Mouse (Mus musculus): ENCODE measurements around the gene Lrp5. TPM values are rescaled to one million over a fixed set of nuclear protein-coding genes. Genes with fewer than 3 reads are reported as not detected.
"Not testable (repeated sequence)": the region's sequence is repeated elsewhere in the genome, so short reads cannot be mapped to it uniquely, and the experiment has no call there.

Gene Lrp5
- polyA plus RNA-seq, 1 experiment from 2014 or later = 5.2 TPM

DNA sequence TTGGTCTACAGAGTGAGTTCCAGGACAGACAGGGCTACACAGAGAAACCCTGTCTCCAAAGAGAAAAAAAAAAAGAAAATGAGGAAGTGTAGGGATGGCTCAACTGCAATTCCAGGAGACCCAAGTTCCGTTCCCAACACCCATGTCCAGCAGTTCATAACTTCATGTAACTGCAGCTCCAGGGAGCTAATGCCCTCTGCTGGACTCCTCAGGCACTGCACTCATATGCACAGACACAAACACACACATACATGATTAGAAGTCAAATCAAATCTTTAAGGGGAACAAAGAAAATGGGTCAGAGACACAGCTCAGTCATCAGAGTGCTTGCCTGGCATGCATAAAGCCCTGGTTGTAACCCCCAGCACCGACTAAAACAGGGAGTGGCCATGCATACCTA, 13.2 kb downstream of the Lrp5 start:
- Histone ChIP-seq H3K27me3 (ENCODE audit: control insufficient read depth, insufficient read depth, low read length) (no peaks in the 10 kb centered on the region), H3K36me3 (ENCODE audit: control insufficient read depth, insufficient read depth, low read length) (no peaks in the 10 kb centered on the region), H3K4me1 (replicated peaks; ENCODE audit: control insufficient read depth, insufficient read depth, low read length) (no peaks in the 10 kb centered on the region), H3K9ac (ENCODE audit: low read length) (no peak overlapping the region), H3K27ac (ENCODE audit: low read depth, low read length) (no peak overlapping the region), H3K9me3 (ENCODE audit: control insufficient read depth, low read length) (no peaks in the 10 kb centered on the region), H3K4me3 (ENCODE audit: low read depth, low read length) (no peak overlapping the region), H3K4me2 (ENCODE audit: low read depth, low read length, severe bottlenecking) (no peak overlapping the region)
- ATAC-seq (replicated peaks; ENCODE audit: low FRiP score) (no peak), DNase-seq (ENCODE audit: low spot score) (no peak)
- WGBS = 100% methylated on average over 2 of the region's 2 CpGs

DNA sequence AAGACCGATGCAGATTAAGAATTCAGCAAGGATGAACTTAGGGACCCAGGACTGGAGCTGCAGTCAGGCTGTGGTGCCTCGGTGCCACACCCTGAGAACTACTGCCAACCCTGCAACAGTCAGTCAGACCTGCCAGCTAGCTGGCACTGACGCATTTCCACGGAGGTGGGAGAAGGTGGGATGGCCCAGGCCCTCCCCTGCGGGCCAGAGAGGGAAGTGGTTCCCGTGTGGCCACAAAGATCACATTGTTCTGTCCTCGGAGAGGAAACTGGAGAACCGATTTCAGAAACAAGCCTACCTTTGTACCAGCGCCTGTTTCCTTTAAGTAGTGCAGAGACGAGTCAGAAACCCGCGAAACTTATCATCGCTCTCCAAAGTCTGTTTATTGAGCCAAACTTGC, 17.3 kb downstream of the Lrp5 start:
- ATAC-seq (replicated peaks; ENCODE audit: low FRiP score) (no peak), DNase-seq (ENCODE audit: low spot score) (no peak)
- H3K9ac ChIP-seq (ENCODE audit: low read length) = no peak overlapping the region
- no peak overlapping the region for H3K4me2 ChIP-seq (ENCODE audit: low read depth, low read length, severe bottlenecking)
- no peaks in the 10 kb centered on the region for H3K36me3 ChIP-seq (ENCODE audit: control insufficient read depth, insufficient read depth, low read length)
- H3K4me3 ChIP-seq (ENCODE audit: low read depth, low read length) = no peak overlapping the region
- H3K4me1 ChIP-seq (replicated peaks; ENCODE audit: control insufficient read depth, insufficient read depth, low read length) = no peaks in the 10 kb centered on the region
- 60% methylated on average over 13 of the region's 13 CpGs for WGBS
- H3K9me3 ChIP-seq (ENCODE audit: control insufficient read depth, low read length) = no peaks in the 10 kb centered on the region
- H3K27ac ChIP-seq (ENCODE audit: low read depth, low read length) = no peak overlapping the region
- H3K27me3 ChIP-seq (ENCODE audit: control insufficient read depth, insufficient read depth, low read length) = no peaks in the 10 kb centered on the region

DNA sequence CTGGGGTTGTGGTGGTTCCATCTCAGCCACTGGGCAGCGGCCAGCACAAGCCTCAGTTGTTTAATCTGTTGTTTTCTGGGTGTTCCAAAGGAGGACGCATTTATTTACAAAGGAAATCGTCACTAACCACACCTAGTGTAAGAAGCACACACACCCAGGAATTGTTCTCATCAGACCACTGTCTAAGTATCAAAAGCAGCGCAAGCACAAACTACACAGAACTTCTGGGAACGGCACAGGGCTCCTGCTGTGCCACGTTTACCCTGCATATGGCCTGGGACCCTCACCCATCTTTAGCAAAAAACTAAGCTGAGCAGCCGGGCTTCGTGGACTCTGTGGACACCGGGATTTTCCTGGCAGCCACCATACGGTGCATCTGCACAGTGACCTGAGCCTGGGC, 17.8 kb downstream of the Lrp5 start:
- Histone ChIP-seq H3K9ac (ENCODE audit: low read length) (no peak overlapping the region), H3K36me3 (ENCODE audit: control insufficient read depth, insufficient read depth, low read length) (no peaks in the 10 kb centered on the region), H3K4me3 (ENCODE audit: low read depth, low read length) (no peak overlapping the region), H3K9me3 (ENCODE audit: control insufficient read depth, low read length) (no peaks in the 10 kb centered on the region), H3K27me3 (ENCODE audit: control insufficient read depth, insufficient read depth, low read length) (no peaks in the 10 kb centered on the region), H3K4me1 (replicated peaks; ENCODE audit: control insufficient read depth, insufficient read depth, low read length) (no peaks in the 10 kb centered on the region), H3K4me2 (ENCODE audit: low read depth, low read length, severe bottlenecking) (no peak overlapping the region), H3K27ac (ENCODE audit: low read depth, low read length) (no peak overlapping the region)
- no peak for DNase-seq (ENCODE audit: low spot score)
- 87% methylated on average over 10 of the region's 10 CpGs for WGBS
- ATAC-seq (replicated peaks; ENCODE audit: low FRiP score) = no peak

DNA sequence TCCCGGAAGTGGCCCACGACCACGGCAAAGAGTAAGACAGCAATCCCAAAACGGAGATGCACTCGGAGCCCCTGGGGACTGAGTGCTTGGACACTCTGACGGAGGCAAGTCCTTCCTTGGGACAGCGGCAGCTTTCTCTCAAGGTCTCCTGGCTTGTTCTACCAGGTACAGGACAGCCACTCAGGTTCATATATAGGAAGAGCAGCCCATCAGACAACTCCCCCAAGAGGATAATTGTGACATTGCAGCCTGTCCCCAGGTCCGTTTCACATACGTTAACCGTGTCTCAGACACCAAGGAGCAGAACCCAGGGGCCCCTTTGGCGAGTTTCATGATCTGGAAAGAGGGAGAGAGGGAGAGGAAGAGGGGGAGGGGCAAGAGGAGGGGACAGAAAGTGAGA, 18.4 kb downstream of the Lrp5 start:
- no peak overlapping the region for H3K27ac ChIP-seq (ENCODE audit: low read depth, low read length)
- no peak overlapping the region for H3K4me3 ChIP-seq (ENCODE audit: low read depth, low read length)
- H3K4me1 ChIP-seq (replicated peaks; ENCODE audit: control insufficient read depth, insufficient read depth, low read length) = no peaks in the 10 kb centered on the region
- no peak overlapping the region for H3K9ac ChIP-seq (ENCODE audit: low read length)
- no peaks in the 10 kb centered on the region for H3K27me3 ChIP-seq (ENCODE audit: control insufficient read depth, insufficient read depth, low read length)
- WGBS = 83% methylated on average over 11 of the region's 11 CpGs
- H3K9me3 ChIP-seq (ENCODE audit: control insufficient read depth, low read length) = no peaks in the 10 kb centered on the region
- H3K36me3 ChIP-seq (ENCODE audit: control insufficient read depth, insufficient read depth, low read length) = no peaks in the 10 kb centered on the region
- no peak overlapping the region for H3K4me2 ChIP-seq (ENCODE audit: low read depth, low read length, severe bottlenecking)
- ATAC-seq (replicated peaks; ENCODE audit: low FRiP score) (no peak), DNase-seq (ENCODE audit: low spot score) (no peak)

DNA sequence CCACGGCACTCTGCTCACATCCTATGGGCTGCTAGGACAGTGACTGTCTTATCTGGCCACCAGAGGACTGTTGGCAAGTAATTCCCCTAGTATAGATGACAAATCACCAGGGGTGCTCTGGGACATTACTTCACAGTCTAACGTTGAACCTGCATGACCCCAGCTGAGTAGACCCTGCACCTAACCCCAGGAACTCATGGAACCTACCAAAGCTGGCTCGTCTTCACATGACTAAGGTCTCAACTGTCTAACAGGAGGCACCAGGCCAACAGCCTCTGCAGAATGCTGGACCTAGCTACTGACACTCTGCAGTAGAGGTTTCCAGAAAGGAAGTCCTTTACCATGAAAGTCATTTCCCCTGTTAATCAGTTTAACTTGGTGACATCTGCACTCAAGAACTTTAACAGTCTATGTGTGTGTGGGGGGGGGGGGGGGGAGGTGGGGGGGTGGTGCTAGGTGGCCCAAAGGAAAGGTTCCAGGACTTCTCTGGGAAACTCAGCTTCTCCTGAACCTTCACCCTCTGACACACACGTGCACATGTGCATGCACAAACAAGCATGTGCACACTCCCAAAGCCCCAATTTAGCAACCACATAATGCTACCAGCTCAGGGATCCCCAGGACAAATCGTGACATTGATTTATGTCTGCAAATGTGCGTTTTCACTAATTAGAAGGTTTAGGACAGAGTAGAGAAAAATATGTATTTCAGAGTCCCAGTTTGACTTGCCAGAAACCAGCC, 19.0 kb downstream of the Lrp5 start:
- no peak for ATAC-seq (replicated peaks; ENCODE audit: low FRiP score)
- no peak for DNase-seq (ENCODE audit: low spot score)
- WGBS = 92% methylated on average over 6 of the region's 6 CpGs

DNA sequence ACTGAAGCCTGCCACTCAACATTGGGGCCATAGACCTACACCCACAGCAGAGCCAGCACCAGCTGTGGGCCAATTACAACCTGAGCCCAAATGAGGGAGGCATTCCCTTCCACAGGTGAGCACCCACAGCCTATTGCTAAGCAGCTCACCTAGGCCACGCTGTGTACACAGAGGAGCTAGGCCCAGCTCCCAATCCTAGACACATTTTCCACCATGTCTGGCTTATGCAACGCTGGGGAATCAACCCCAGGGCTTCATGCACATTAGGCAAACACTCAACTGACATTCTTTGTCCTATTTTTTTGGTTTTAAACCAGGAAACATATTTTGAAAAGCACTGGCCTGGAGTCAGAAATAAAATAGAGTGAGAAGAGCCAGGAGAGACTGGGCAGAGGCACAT, 19.7 kb downstream of the Lrp5 start:
- Histone ChIP-seq H3K27me3 (ENCODE audit: control insufficient read depth, insufficient read depth, low read length) (no peaks in the 10 kb centered on the region), H3K9me3 (ENCODE audit: control insufficient read depth, low read length) (no peaks in the 10 kb centered on the region), H3K4me1 (replicated peaks; ENCODE audit: control insufficient read depth, insufficient read depth, low read length) (no peaks in the 10 kb centered on the region), H3K27ac (ENCODE audit: low read depth, low read length) (no peak overlapping the region), H3K9ac (ENCODE audit: low read length) (no peak overlapping the region), H3K4me3 (ENCODE audit: low read depth, low read length) (no peak overlapping the region), H3K36me3 (ENCODE audit: control insufficient read depth, insufficient read depth, low read length) (no peaks in the 10 kb centered on the region), H3K4me2 (ENCODE audit: low read depth, low read length, severe bottlenecking) (no peak overlapping the region)
- ATAC-seq (replicated peaks; ENCODE audit: low FRiP score) (no peak), DNase-seq (ENCODE audit: low spot score) (no peak)
- 89% methylated on average over 2 of the region's 2 CpGs for WGBS

More for the DNA sequence above, 19.0 kb downstream of the Lrp5 start:
- H3K36me3 ChIP-seq (ENCODE audit: control insufficient read depth, insufficient read depth, low read length) = no peaks in the 10 kb centered on the region
- no peaks in the 10 kb centered on the region for H3K9me3 ChIP-seq (ENCODE audit: control insufficient read depth, low read length)
- no peak overlapping the region for H3K27ac ChIP-seq (ENCODE audit: low read depth, low read length)
- H3K27me3 ChIP-seq (ENCODE audit: control insufficient read depth, insufficient read depth, low read length) = no peaks in the 10 kb centered on the region
- no peak overlapping the region for H3K4me2 ChIP-seq (ENCODE audit: low read depth, low read length, severe bottlenecking)
- H3K4me1 ChIP-seq (replicated peaks; ENCODE audit: control insufficient read depth, insufficient read depth, low read length) = no peaks in the 10 kb centered on the region
- no peak overlapping the region for H3K9ac ChIP-seq (ENCODE audit: low read length)
- H3K4me3 ChIP-seq (ENCODE audit: low read depth, low read length) = no peak overlapping the region

DNA sequence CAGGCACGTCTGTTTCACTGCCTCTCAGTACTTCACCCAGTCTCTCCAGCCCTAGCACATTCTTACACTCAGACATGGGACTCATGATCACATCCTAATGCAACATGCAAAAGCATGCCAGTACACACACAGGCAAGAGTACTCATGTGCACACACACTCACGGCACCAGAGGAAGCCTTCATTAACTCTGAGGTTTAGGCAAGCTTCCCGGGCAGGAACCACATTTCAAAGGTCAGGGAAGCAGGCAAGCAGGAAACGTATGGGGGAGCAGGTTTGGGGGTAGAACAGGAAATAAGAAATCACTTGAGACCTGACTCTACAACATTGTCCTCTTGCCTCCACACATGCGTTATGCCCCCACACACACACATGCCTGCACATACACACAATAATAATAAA, 20.9 kb downstream of the Lrp5 start:
- WGBS = 67% methylated on average over 5 of the region's 5 CpGs
- ATAC-seq (replicated peaks; ENCODE audit: low FRiP score) (no peak), DNase-seq (ENCODE audit: low spot score) (no peak)
- Histone ChIP-seq H3K4me3 (ENCODE audit: low read depth, low read length) (no peak overlapping the region), H3K4me2 (ENCODE audit: low read depth, low read length, severe bottlenecking) (no peak overlapping the region), H3K4me1 (replicated peaks; ENCODE audit: control insufficient read depth, insufficient read depth, low read length) (no peaks in the 10 kb centered on the region), H3K27ac (ENCODE audit: low read depth, low read length) (no peak overlapping the region), H3K9ac (ENCODE audit: low read length) (no peak overlapping the region), H3K9me3 (ENCODE audit: control insufficient read depth, low read length) (no peaks in the 10 kb centered on the region), H3K27me3 (ENCODE audit: control insufficient read depth, insufficient read depth, low read length) (no peaks in the 10 kb centered on the region), H3K36me3 (ENCODE audit: control insufficient read depth, insufficient read depth, low read length) (no peaks in the 10 kb centered on the region)

DNA sequence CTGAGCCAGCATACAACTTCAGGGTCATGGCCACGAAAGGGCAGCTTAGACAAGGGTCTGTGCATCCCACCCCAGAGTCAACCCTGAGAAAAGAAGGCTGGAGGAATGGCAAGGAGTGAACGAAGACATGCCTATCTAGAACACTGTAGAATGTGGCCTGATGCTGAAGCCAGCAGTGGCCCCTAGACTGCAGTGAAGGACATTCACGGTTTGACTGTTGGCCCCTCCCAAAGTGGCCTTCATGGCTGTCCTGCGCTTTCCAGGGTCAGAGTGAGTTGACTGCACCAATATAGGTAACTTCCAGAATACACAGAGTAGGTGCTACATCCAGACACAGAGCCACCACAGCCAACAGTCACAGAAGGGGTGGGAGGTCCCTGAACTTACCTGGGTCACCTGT, 28.4 kb downstream of the Lrp5 start:
- DNase-seq (ENCODE audit: low spot score) = no peak

DNA sequence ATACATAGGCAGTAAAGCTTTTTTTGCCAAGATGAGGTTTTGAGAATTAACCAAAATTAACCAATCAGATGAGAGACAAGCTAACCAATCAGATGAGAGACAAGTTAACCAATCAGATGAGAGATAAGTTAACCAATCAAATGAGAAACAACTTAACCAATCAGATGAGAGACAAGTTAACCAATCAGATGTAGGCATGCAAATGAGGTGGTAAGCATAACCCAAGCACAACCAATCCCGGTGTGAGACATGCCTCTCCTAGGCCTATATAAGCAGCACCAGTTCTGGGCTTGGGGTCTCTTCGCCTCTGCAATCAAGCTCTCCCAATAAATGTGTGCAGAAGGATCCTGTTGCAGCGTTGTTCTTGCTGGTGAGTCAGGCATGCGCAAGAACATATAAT, 29.3 kb downstream of the Lrp5 start:
- H3K9ac ChIP-seq (ENCODE audit: low read length); H3K4me2 ChIP-seq (ENCODE audit: low read depth, low read length, severe bottlenecking); H3K36me3 ChIP-seq (ENCODE audit: control insufficient read depth, insufficient read depth, low read length); DNase-seq (ENCODE audit: low spot score); H3K27me3 ChIP-seq (ENCODE audit: control insufficient read depth, insufficient read depth, low read length); H3K4me3 ChIP-seq (ENCODE audit: low read depth, low read length); H3K4me1 ChIP-seq (replicated peaks; ENCODE audit: control insufficient read depth, insufficient read depth, low read length); ATAC-seq (replicated peaks; ENCODE audit: low FRiP score); H3K27ac ChIP-seq (ENCODE audit: low read depth, low read length); H3K9me3 ChIP-seq (ENCODE audit: control insufficient read depth, low read length): not testable (repeated sequence)
- WGBS = 94% methylated on average over 4 of the region's 4 CpGs

More for the DNA sequence above, 28.4 kb downstream of the Lrp5 start:
- ATAC-seq (replicated peaks; ENCODE audit: low FRiP score) = no peak
- no peaks in the 10 kb centered on the region for H3K27me3 ChIP-seq (ENCODE audit: control insufficient read depth, insufficient read depth, low read length)
- H3K4me3 ChIP-seq (ENCODE audit: low read depth, low read length) = no peak overlapping the region
- WGBS = 97% methylated on average over 4 of the region's 4 CpGs
- H3K9ac ChIP-seq (ENCODE audit: low read length) = no peak overlapping the region
- no peaks in the 10 kb centered on the region for H3K4me1 ChIP-seq (replicated peaks; ENCODE audit: control insufficient read depth, insufficient read depth, low read length)
- H3K9me3 ChIP-seq (ENCODE audit: control insufficient read depth, low read length) = no peaks in the 10 kb centered on the region
- no peak overlapping the region for H3K27ac ChIP-seq (ENCODE audit: low read depth, low read length)
- peaks cover 9% of the 10 kb centered on the region; the same call in 1 of the 2 replicates for H3K36me3 ChIP-seq (ENCODE audit: control insufficient read depth, insufficient read depth, low read length)
- no peak overlapping the region for H3K4me2 ChIP-seq (ENCODE audit: low read depth, low read length, severe bottlenecking)

Measured in forebrain, embryonic 11.5 days (tissue).